In genomic region chr4:40537859-40538258, GRCm38 (mm10) we compare ENCODE assay signal across 8 mouse cellular contexts.
"Had no signal": no experiment of that assay in that cellular context is flagged by ENCODE, and none has a peak within 500 bp of the region (broad histone marks: within the 10 kb centered on the region; RNA-seq: fewer than 3 reads in every experiment).

No protein-coding gene starts in this region.

- ATAC-seq: intestine, embryonic 15.5 days had no signal

- DNase-seq: kidney, adult 2 months; kidney, postnatal 14 days; lung, embryonic 14.5 days; lung, postnatal 10 days; lung, postnatal 4 days; retina, postnatal 1 day; thymus, postnatal 36 days had no signal
